Mouse (Mus musculus) brain, adult 2 months (tissue): ENCODE measurements around the gene Prr15l.
A peak's percentile ranks its signal among the peaks of the same experiment; 100 is the strongest.

ENCODE experiments used
- DNase-seq: peaks from one replicate; pipeline ENCODE4 v3.0.0; 2011; ENCODE audit warnings: low read depth, low spot score

Prr15l gene

GRCm38 (mm10) chr11:96917415-96917814, 10.5 kb upstream of the Prr15l start:
- DNase-seq: no peak

DNA sequence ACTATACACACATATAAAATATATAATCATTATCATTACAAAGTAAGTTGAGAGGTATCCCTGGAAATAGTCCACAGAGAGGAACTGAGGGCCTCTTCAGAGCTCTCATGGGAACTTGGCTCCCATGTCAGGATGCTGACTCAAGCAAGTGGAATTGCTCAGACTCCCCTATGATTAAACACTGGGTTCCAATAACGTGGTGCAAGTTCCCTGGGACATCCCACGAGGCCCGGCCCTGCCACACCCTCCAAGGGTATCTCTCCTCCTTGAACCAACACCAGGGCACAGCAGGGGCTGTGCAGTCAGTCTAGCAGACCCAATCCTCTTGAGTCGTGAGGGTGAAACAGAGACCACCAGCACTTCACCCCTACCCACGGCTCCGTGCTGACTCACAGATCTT, 8.9 kb upstream of the Prr15l start:
- no peak for DNase-seq

GRCm38 (mm10) chr11:96924861-96925260, 3.0 kb upstream of the Prr15l start:
- DNase-seq: no peak

DNA sequence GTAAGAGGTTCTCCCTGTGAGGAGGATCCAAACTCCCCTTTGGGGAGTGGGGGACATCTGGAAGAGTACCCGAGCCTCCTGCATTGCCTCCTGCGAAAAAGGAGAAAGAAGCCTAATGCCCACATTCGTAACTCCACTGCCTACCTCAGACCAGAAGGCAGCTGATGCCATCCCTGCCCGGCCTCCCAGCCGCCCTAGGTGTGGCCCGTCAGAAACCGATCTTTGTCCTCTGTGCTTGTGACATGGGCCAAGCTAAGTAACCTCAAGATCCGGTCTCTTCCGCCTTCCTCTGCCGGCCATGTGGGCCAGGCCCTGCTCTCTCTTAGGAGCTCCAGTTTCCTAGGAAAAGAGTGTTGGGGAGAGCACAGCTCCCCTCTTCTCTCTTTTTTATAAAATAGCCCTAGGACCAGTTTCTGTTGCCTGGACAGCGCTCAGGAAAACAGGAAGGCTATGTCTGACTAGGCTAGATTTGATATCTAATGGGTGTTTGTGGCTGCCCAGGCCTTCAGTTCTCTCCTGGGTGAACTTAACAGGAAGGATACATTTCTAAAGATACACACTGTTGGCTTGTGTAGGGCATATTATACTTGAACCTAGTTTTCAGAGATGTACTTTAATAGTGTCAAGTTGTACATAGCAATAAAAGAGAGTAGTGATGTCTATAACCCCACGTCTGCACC, 2.3 kb upstream of the Prr15l start:
- DNase-seq: no peak

DNA sequence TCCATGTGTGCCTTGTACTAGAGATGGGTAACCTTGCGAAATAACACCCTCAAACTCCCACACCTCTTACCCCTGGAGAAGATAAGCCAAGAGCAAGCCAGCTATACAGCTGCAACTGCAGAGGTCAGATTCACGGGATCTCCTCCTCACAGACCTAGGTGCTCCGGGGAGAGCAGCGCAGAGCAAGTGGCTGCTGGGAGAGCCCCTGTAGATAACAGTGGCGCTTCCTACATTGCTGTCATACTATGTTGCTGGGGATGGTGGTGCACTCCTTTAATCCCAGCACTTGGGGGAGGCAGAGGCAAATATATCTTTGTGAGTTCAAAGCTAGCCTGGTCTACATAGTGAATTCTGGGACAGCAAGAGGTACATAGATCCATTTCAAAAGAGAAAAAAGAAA, 1.3 kb upstream of the Prr15l start:
- no peak for DNase-seq

GRCm38 (mm10) chr11:96928691-96929090, 787 bp downstream of the Prr15l start:
- DNase-seq: no peak

GRCm38 (mm10) chr11:96929096-96929765, 1.3 kb downstream of the Prr15l start:
- DNase-seq: no peak

DNA sequence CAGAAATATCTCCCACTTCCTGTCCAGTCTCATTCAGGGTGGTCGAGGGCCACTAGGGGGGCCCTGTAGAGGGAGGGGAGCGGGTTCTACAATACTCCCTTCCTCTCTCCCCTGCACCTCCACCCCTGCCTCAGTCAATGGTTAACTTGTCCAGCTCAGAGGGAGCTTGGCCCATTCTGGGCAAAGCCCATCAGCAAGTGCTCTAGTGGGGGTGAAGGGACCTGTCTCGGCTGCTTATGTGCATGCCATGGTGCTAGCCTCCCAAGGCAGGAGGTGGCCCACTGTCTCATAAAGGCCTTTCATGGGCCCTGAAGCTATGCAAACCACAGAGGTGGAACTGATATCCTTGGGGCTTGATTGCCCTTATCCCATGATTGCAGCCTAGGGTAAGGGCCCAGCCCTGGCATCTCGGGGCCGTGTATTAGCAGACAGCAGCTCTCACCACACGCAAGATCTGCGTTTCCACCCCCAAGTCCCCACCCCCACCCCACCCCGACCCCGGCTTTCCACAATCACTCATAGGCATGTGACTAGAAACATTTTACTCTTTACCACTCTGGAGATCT, 1.9 kb downstream of the Prr15l start:
- no peak for DNase-seq

DNA sequence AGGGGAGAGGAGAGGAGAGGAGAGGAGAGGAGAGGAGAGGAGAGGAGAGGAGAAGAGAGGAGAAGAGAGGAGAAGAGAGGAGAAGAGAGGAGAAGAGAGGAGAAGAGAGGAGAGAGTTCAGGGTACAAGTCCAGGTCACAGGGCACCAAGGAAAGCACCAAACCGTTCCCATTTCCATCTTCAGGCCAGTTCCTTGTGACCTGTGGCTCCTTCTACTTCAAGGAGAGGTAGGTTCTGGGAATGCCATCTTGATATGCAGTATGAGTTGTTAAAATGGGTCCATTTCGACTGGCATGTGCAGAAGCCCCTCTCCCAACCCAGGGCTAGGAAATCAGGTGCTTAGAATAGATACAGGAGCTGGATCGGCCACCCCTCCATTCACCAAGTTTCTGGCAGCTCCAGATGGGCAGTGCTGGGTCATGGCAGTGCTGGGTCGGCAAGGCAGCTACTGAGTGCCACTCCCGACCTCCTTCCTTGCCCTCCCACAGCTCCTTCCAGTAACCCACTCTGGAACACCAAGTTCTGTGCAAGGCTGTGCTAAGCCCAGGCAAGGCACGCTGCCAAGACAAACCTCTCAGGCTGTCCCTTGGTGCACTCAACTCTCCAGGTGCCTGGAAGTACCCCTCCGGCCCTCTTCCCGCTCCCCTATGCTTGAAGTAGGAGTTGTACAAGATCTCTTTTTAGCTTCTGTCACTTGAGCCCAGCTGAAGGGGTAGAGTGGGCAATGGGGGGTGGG, 3.6 kb downstream of the Prr15l start:
- no peak for DNase-seq

GRCm38 (mm10) chr11:96933562-96934276, 5.8 kb downstream of the Prr15l start:
- no peak for DNase-seq

DNA sequence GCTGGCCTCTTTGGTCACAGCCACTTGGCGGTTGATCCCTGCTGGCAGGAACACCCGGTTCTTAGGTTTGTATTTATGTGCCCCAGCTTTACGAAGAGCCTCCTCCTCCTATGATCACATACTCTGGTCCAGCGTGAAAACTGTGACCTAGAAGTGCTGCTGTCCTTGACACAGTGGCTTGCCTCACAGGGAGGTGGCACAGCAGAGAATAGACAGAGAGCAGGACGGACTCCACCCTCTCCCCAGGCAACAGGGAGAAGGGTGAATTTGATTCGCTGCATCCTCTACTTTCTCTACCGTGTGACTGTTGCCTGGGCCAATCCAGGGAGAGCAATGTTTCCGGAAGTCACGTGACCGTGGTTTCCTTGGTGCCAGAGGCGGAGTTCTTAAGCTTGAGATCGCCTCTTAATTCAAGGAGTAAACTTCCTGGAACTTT, 7.0 kb downstream of the Prr15l start:
- peak; percentile 80 for DNase-seq

DNA sequence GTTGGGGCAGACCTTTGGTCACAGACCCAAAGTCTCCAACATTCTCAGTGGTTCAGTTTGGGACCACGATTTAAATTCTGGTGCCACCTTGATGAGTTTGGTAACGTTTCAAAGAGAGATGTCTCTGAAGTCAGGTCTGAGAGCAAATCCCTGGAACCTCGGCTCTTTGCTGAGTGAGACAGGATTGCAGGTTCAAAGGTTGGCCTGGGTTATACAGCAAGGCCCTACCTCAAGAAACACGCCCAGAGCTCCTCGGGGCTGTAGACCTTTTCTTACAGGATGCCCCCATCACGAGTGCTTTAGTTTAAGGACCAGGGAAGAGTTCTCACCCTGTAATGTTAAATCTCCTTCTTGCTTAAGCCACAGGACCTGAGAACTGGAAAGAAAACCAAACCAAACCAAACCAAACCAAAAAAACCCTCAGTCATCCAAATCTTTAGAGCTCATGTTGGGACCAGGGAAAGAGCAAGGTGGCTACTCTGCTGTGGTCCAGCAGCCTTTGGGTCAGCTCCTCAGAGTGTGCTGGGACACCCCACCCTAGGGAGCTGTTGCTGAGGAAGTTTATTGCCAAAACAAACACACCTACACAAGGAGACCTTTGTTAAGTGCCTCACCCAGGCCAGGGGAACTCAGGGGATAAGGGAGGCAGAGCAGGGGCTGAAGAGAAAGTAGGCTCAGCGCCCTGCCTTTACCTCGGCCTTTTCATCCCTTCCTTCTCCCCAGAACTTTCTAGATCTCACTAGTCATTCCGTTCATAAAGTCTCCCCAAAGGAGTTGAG, 8.2 kb downstream of the Prr15l start:
- no peak for DNase-seq

DNA sequence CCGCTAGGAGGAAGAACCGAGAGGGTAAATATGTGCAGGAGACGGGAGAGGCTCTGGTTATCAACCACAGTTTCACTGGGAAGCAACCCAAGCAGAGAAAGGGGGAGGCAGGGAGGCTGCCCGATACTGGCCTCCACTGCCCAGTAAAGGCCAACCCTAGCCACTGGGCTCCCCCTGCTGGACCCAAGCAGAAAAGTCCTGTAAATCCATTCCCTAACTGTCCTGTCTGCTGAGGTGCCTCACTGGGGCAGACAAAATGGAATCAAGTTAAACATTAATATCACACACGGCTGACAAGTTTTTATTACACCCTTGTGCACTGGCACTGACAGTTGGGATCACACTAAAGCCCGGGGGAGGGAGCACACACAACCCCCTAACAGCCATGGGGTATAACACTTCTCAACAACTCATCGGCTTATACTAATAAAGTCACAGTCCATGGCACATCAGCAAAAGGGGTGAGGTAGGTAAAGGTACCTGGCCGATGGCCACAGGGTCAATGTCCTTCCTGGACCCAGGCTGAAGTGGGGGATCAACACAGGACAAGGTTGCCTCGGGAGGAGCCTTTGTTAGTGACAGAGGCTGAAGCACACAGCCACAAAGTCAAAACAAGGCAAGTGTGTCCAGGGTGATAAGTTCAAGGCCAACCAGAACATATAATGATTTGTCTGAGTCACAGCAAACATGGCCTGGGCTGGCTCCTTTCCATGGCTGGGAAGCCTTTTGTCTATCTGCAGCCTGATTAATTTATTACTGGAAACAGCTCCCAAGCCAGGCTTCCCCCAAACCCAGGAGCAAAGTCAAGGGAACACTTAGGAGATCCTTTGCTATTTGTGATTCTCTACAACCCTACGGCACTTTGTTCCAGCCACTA, 9.9 kb downstream of the Prr15l start:
- DNase-seq: peak; percentile 45

- DNase-seq: no peak
Observed at GRCm38 (mm10) chr11:96938426-96938800, 10.5 kb downstream of the Prr15l start.

DNA sequence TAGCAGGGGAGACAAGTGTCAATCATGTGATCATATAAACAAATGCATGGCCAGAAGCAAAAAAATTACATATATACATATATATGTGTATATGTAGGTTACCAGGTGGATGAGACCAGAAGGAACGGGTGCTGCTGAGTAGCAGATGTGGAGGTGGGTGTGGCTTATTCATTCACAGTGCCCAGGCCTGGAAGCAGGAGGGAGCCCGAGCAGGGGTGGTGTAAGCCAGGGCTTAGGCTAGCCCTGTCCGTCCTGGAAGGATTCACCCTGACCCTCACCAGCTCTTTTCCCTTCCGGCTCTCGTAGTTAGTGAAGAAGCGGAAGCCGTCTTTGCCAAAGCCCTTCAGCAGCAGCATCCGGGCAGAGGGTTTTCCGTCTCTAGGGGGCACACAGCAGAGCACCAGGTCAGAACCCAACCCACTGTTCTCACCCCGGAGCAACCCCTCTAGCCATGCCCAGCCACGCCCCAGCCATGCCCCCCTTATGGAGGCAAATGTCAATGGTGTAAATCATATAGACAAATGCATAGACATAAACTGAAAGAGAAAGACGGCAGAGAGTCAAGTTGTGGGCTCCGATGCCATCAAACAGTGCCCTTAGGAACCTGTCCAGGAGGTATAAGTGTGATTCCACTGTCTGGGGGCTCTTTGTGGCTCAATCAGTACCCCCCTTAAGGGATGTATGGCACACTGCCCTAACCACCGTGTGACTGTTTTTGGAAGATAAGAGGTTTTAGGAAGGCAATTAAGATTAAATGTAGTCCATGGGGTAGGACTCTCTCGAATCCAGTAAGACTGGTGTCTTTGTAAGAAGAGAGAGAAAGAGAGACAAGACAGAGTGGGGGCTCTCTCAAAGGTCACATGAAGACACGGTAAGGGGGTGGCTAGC, 12.9 kb downstream of the Prr15l start:
- no peak for DNase-seq

DNA sequence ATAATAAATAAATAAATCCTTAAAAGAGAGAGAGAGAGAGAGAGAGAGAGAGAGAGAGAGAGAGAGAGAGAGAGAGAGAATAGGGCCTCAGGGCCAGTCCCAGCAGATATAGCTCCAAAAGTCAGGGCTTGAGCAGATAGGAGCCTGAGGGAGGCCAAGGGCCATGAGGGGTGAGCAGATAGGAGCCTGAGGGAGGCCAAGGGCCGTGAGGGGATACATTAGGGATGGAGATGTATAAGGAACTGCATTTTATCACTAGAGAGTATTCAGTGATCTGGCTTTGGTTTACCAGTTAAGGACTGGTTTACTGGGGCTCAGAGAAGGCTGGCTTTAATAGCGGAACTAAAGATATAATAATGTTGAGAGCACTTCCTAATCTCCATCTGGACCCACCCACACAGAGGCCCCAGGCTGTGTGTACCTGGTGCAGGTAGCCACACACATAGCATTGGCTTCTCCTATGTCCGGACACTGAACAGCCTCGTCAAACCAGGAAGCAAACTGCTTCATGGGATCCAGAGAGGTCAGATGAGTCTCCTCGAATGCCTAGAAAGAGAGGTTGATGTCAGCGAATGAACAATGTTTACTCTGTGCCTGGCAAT, 14.2 kb downstream of the Prr15l start:
- DNase-seq: no peak

- peak; percentile 99 for DNase-seq
Observed at GRCm38 (mm10) chr11:96943746-96944304, 15.9 kb downstream of the Prr15l start, which contains the start of gene Pnpo. TSS of gene Pnpo (minus strand) at chr11:96943986.
